Mouse (Mus musculus) right cerebral cortex, postnatal 36 days (tissue): Measurements from ENCODE around the gene Gm14408.
"Not testable (repeated sequence)": the region's sequence is repeated elsewhere in the genome, so short reads cannot be mapped to it uniquely, and the experiment has no call there.

Source experiments
- DNase-seq, 2 experiments: peaks; one replicate each; pipeline ENCODE4 v3.0.0; 2022; ENCODE audit warnings: low spot score in 2 of 2, mixed read lengths in 1 of 2

Gm14408 gene

GRCm38 (mm10) chr2:176830840-176831239 lies at the start of gene Gm14408:
TSS of gene Gm14408 (plus strand) at chr2:176831140.
- not testable (repeated sequence) for DNase-seq

GRCm38 (mm10) chr2:176798312-176798711 lies 32.6 kb upstream of the Gm14408 start, which contains the start of gene Gm14295:
TSS of gene Gm14295 (plus strand) at chr2:176798612.
- not testable (repeated sequence) for DNase-seq

GRCm38 (mm10) chr2:176798785-176799184 lies 32.2 kb upstream of the Gm14408 start:
- not testable (repeated sequence) for DNase-seq
